In genomic region chr15:36899882-36900281, GRCm38 (mm10) we compare ENCODE assay signal across 25 mouse cellular contexts.
DNase-seq lines count a peak whose midpoint lies in the region; ATAC-seq lines count a peak whose summit lies in the region.
"Had no signal": no experiment of that assay in that cellular context is flagged by ENCODE, and none has a peak within 500 bp of the region (broad histone marks: within the 10 kb centered on the region; RNA-seq: fewer than 3 reads in every experiment).

No protein-coding gene starts in this region.

- 44% methylated on average over 2 of the region's 2 CpGs for WGBS in heart, embryonic 10.5 days
- 60% methylated on average over 2 of the region's 2 CpGs for WGBS in liver, embryonic 13.5 days (ENCODE audit: insufficient replicate concordance)
- WGBS in liver, embryonic 12.5 days (ENCODE audit: insufficient replicate concordance) = 47% methylated on average over 2 of the region's 2 CpGs
- WGBS in stomach, embryonic 14.5 days = 51% methylated on average over 2 of the region's 2 CpGs

- H3K4me1 ChIP-seq in heart, embryonic 10.5 days = peaks cover 32% of the 10 kb centered on the region
- H3K4me1 ChIP-seq in liver, embryonic 13.5 days (replicated peaks) = peaks cover 51% of the 10 kb centered on the region
- peaks cover 39% of the 10 kb centered on the region for H3K4me1 ChIP-seq in liver, embryonic 12.5 days
- peaks cover 23% of the 10 kb centered on the region for H3K4me1 ChIP-seq in stomach, embryonic 14.5 days (ENCODE audit: control insufficient read depth, insufficient read depth, low read length)

- peak overlapping the region; percentile 67 for H3K27ac ChIP-seq in heart, embryonic 10.5 days
- no peak overlapping the region for H3K27ac ChIP-seq in liver, embryonic 13.5 days
- H3K27ac ChIP-seq in liver, embryonic 12.5 days = no peak overlapping the region
- H3K27ac ChIP-seq in stomach, embryonic 14.5 days (ENCODE audit: low read length) = peak overlapping the region; percentile 77
- H3K27ac ChIP-seq: embryonic facial prominence, embryonic 12.5 days; heart, adult 2 months; hindbrain, embryonic 15.5 days; left cerebral cortex, adult 2 months; limb, embryonic 15.5 days; lung, embryonic 15.5 days; macrophage; midbrain, embryonic 15.5 days; neural tube, embryonic 12.5 days had no signal

- H3K36me3 ChIP-seq in heart, embryonic 10.5 days = no peaks in the 10 kb centered on the region
- no peaks in the 10 kb centered on the region for H3K36me3 ChIP-seq in liver, embryonic 13.5 days
- H3K36me3 ChIP-seq in liver, embryonic 12.5 days = no peaks in the 10 kb centered on the region
- H3K36me3 ChIP-seq in stomach, embryonic 14.5 days (ENCODE audit: control insufficient read depth, insufficient read depth, low read length) = no peaks in the 10 kb centered on the region
- H3K36me3 ChIP-seq: embryonic facial prominence, embryonic 12.5 days; hindbrain, embryonic 15.5 days; limb, embryonic 15.5 days; lung, embryonic 15.5 days; midbrain, embryonic 15.5 days; neural tube, embryonic 12.5 days had no signal

- no peaks in the 10 kb centered on the region for H3K9me3 ChIP-seq in heart, embryonic 10.5 days
- H3K9me3 ChIP-seq in liver, embryonic 13.5 days (replicated peaks) = no peaks in the 10 kb centered on the region
- H3K9me3 ChIP-seq in liver, embryonic 12.5 days (replicated peaks) = no peaks in the 10 kb centered on the region
- H3K9me3 ChIP-seq in stomach, embryonic 14.5 days (ENCODE audit: control insufficient read depth, low read depth, low read length) = no peaks in the 10 kb centered on the region
- H3K9me3 ChIP-seq: embryonic facial prominence, embryonic 12.5 days; hindbrain, embryonic 15.5 days; limb, embryonic 15.5 days; lung, embryonic 15.5 days; midbrain, embryonic 15.5 days; neural tube, embryonic 12.5 days had no signal

- H3K27me3 ChIP-seq in heart, embryonic 10.5 days (ENCODE audit: insufficient read depth, poor library complexity, severe bottlenecking) = no peaks in the 10 kb centered on the region
- peaks cover 6% of the 10 kb centered on the region for H3K27me3 ChIP-seq in liver, embryonic 13.5 days
- H3K27me3 ChIP-seq in liver, embryonic 12.5 days (replicated peaks) = peaks cover 16% of the 10 kb centered on the region; the same call in 1 of the 2 replicates
- no peaks in the 10 kb centered on the region for H3K27me3 ChIP-seq in stomach, embryonic 14.5 days (ENCODE audit: control insufficient read depth, insufficient read depth, low read length)
- H3K27me3 ChIP-seq: embryonic facial prominence, embryonic 12.5 days; hindbrain, embryonic 15.5 days; limb, embryonic 15.5 days; lung, embryonic 15.5 days; midbrain, embryonic 15.5 days; neural tube, embryonic 12.5 days had no signal

- ATAC-seq in liver, embryonic 13.5 days (ENCODE audit: low read depth) = no peak
- no peak for ATAC-seq in liver, embryonic 12.5 days
- peak; percentile 73 for ATAC-seq in stomach, embryonic 14.5 days (ENCODE audit: insufficient number of reproducible peaks, insufficient read depth, low FRiP score, low read depth)
- ATAC-seq: forebrain, postnatal 0 days; midbrain, embryonic 15.5 days had no signal

- no peak for DNase-seq in heart, embryonic 10.5 days (ENCODE audit: low spot score)
- DNase-seq in heart, adult 11 months = no peak
- peak; percentile 28 for DNase-seq in liver, embryonic 13.5 days
- DNase-seq in yolk sac, embryonic 10.5 days (ENCODE audit: low spot score) = peak; percentile 87
- no peak for DNase-seq in thymus, postnatal 10 days (ENCODE audit: low spot score in 2 of 2)
- no peak for DNase-seq in MN1 (ENCODE audit: low spot score)
- DNase-seq: adrenal gland, postnatal 25 days; cerebellum, adult 9-10 months; forebrain, postnatal 0 days; gastrocnemius, postnatal 14 days; heart, adult 2 months; kidney, postnatal 4 days; left cerebral cortex, postnatal 4 days; right cerebral cortex, postnatal 14 days; spleen, adult 18-20 months had no signal

- H3K4me2 ChIP-seq in liver, embryonic 13.5 days = no peak overlapping the region
- no peak overlapping the region for H3K4me2 ChIP-seq in liver, embryonic 12.5 days
- no peak overlapping the region for H3K4me2 ChIP-seq in stomach, embryonic 14.5 days (replicated peaks; ENCODE audit: low read depth, low read length)
- H3K4me2 ChIP-seq: embryonic facial prominence, embryonic 12.5 days; hindbrain, embryonic 15.5 days; limb, embryonic 15.5 days; lung, embryonic 15.5 days; midbrain, embryonic 15.5 days; neural tube, embryonic 12.5 days had no signal

- H3K9ac ChIP-seq in liver, embryonic 13.5 days = no peak overlapping the region
- no peak overlapping the region for H3K9ac ChIP-seq in liver, embryonic 12.5 days
- H3K9ac ChIP-seq in stomach, embryonic 14.5 days (replicated peaks; ENCODE audit: low read depth, low read length) = no peak overlapping the region
- H3K9ac ChIP-seq: embryonic facial prominence, embryonic 12.5 days; forebrain, postnatal 0 days; hindbrain, embryonic 15.5 days; limb, embryonic 15.5 days; lung, embryonic 15.5 days; midbrain, embryonic 15.5 days; neural tube, embryonic 12.5 days had no signal

- no peak overlapping the region for H3K4me3 ChIP-seq in heart, embryonic 10.5 days
- no peak overlapping the region for H3K4me3 ChIP-seq in liver, embryonic 13.5 days (replicated peaks)
- H3K4me3 ChIP-seq in liver, embryonic 12.5 days = no peak overlapping the region
- H3K4me3 ChIP-seq in stomach, embryonic 14.5 days (ENCODE audit: low read depth, low read length) = no peak overlapping the region
- H3K4me3 ChIP-seq: embryonic facial prominence, embryonic 12.5 days; heart, adult 2 months; hindbrain, embryonic 15.5 days; left cerebral cortex, adult 2 months; limb, embryonic 15.5 days; lung, embryonic 15.5 days; midbrain, embryonic 15.5 days; neural tube, embryonic 12.5 days had no signal

Comparison
In these comparisons a context has a peak if more than half of its experiments do, and no peak if none do; other contexts are left out.
1. DNase-seq: peak in liver, embryonic 13.5 days (single experiment) and yolk sac, embryonic 10.5 days (single experiment); none in heart, embryonic 10.5 days (single experiment), heart, adult 11 months (single experiment), thymus, postnatal 10 days (0 of 2) and MN1 (single experiment).
2. H3K27ac ChIP-seq: peak in heart, embryonic 10.5 days (single experiment) and stomach, embryonic 14.5 days (single experiment); none in liver, embryonic 13.5 days (single experiment) and liver, embryonic 12.5 days (single experiment).